Mouse (Mus musculus) liver, adult (tissue): ENCODE data around the gene Slc6a12.

Source experiments
- GATA4 ChIP-seq: IDR thresholded peaks from 2 replicates; pipeline ENCODE4 v1.6.1; 2014; ENCODE audit warnings: mild to moderate bottlenecking, low read length; ENCODE audit not compliant: insufficient replicate concordance

Gene Slc6a12

DNA sequence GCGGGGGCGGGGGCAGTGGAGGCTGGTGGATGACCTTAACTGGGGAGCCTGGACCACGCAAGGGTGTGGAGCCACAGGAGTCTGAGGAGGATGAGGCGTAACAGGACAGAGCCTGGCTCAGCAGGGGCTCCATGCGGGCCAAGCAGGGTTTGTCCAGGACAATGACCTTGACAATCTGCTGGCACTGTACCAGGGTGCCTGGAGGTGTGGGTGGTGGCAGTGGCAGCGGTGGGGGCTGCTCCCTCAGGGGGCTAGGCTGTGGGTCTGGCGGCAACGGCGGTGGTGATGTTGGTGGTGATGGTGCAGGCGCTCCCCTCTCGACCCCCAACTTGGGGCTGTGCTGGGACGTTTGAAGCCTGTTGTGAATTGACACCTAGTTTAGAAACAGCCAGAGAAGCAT, 33.3 kb downstream of the Slc6a12 start:
- TF ChIP-seq GATA4 = no peak

DNA sequence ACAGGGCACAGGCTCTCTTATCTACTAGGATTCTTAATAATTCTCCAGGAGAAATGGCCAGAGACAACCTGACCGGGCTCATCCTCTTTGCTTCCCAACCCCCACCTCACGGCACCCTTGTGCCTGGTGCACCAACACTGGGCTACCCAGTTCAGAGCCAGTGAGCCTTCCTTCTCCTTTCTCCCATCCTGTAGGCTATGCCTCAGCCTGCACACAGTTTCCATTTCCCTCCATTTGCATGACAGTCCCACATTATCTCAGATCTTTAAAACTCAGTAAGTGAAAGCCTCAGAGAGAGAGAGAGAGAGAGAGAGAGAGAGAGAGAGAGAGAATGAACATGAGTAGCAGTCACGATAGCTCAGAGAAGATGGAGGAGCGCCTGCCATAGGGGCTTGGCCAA, 35.4 kb downstream of the Slc6a12 start:
- no peak for TF ChIP-seq GATA4

DNA sequence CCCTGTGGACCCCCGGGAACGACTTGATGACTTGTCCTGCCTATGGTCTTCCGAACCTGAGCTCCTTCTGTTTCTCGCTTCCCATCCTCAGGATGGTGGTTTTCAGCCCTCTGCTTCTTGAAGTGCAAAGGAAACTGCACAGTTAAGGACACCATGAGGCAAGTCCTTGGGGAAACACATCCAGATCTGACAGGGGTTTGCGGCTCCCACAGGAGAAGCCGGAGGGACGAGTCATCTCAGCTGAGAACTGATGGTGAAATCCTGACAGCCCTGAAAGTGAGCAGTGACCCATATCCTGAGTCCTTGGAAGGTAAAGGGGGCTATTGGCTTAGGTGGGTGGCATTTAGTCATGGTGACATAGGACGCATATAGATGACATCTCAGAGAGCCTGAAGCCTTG, 37.7 kb downstream of the Slc6a12 start:
- no peak for TF ChIP-seq GATA4

DNA sequence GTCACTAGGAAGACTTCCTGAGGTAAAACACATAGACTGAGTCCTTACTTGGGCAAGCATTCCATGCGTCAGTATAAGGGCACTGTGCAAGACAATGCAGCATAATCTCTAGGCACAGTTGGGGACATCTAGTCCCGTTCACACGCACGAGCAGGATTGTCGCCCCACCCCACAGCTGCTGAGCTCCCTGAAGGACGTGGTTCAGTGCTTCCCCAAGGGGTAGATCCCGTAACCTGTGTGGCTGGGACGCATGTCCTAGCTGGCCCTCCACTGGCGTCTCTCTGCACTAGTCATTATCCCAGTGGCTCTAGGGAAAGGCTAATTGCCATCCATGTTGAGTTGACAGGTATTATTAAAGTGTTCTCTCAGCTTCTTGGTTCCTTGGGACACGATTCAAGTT, 39.2 kb downstream of the Slc6a12 start:
- TF ChIP-seq GATA4 = no peak

DNA sequence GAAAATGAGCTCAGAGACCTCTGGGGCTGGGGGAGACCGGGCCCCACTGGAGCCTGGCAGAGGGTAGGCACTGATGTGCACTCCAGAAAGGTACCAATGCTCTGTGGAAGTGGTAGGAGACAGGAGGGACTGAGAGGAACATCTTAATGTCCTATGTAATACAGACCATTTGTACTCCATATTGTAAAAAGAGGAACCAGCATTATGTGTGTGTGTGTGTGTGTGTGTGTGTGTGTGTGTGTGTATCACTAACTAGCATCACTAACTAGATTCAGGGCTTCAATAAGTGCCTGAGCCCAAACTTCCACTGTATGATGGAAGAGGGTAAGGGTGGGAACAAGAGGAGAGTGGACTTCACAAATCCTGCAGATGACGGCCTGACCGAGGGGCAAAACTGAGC, 42.5 kb downstream of the Slc6a12 start:
- TF ChIP-seq GATA4 = no peak

DNA sequence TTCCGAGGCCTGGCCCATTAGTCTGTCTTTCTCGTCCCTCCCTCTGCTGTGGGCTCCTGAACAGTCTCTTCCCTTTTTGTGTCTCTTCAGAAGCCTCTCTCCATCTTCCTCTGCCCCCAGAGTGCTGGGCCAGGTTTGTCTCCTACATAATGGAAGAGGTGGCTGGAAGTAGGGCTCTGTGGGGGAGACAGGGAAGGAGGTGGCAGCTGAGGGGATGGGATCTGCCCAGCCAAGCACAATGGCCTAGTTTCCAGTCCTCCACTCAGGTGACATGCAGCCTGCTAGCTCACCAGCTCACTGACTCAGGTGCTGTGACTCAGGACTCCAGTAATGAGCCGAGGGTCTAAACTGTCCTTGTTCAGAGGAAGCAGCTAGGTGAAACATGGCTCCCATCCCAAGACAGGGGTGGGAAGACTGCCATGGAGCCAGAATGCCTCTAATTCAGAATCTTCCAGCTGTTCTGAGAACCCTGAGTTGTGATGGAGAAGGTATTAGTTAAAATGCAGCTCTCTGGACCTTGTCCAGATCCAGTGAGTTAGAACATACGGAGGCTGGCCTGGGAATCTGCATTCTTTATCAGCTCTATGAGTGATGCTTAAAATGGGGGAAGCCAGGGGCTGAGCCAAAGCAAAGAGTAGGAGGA, 49.9 kb downstream of the Slc6a12 start:
- TF ChIP-seq GATA4 = no peak

DNA sequence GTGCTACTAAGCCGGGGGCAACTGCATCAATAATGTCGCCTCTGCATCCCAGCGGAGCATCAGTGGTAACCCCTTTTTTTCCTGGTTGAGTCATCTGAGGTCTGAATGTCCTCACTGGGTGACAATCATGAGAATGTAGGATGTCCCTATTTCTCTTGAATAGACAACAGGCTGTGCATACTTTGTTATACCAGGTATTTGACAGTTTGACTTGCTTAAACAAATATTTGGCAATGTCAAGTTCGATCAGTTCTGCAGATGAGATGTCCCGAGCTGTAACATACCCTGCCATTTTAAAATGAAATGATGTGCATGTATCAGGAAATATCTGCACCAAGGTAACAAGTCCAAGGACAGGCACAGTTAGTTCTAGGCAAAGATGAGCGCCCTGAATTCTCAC, 58.3 kb downstream of the Slc6a12 start:
- no peak for TF ChIP-seq GATA4

DNA sequence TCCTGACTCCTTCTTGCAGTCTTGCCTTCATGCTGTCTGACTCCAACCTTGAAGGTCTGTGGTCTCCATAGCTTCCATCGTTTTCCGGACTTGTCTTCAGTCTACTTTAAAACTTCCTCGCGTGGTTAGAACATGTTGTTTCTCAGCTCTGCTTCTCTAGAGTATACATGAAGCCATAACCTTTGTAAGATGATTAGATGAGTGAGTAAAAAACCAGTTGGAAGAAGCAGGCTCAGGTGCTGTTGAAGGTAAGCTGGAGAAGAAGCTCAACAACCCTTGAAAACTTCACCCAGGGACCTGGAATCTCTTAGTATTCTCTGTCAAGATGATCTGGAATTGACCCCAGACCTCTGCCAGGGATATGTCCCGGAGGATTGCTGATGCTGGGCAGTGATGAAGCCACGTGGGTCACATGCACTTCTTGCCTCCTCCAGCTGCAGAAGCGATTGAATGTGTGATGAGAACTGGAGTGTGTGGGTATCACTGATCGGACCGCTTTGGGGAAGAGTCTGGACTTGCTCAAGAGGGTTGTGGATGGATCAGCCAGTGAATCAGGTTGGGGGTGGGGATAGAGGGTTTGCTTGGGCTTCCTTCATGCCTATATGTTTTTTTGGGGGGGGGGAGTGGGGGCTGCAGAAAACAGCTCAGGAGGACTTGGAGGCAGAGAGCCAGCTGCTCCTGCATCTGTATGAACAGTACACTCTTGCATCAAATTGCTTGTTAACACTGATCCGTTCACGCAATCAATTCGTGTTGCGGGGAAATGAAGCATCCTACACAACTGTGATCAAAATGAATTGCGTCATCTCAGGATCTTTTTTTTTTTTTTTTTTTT, 59.2 kb downstream of the Slc6a12 start:
- TF ChIP-seq GATA4 = no peak

DNA sequence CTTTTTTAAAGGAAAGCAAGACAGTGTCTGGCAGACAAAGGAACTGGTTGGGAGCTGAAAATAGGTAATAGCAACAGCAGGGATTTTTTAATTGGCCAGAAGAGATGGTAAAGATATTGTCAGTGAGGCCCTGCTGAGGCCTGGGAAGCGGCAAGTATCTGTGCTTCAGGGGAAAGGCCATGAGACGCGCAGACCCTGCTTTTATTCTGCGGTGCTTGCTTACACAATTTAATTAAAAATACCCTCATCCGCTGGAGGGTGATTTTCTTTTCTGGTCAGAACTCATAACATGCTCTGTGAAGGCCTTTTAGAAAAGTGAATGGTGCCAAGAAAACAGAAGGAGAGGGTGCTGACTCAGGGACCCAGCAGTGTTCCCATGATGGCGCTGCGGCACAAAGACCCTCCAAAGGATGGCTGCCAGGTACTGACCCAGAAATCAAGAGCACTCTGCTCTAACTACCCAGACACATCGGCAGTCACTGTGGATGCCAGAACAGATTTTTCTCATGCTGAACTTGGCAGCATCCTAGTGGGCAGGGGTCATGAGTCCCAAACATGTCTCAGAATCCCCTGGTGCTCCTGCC, 59.9 kb downstream of the Slc6a12 start:
- TF ChIP-seq GATA4 = no peak

DNA sequence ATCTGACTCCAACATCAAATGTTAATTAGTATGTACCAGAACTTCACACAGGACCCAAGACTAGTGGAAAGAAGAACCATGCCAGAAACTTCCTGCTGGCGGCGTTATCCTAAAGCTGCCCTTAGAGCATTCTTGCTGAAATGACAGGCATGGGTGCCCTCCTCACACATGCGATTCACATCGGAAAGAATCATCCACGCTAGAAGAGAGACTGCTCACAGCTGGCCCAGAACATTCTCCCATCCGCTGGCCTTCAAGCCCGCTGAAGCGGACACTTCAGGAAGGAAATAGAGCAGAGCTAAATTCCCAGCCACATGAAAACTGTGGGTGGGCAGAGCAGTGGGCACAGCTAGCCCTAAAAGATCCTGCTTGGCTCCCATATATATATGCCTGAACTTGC, 62.4 kb downstream of the Slc6a12 start:
- TF ChIP-seq GATA4 = no peak

DNA sequence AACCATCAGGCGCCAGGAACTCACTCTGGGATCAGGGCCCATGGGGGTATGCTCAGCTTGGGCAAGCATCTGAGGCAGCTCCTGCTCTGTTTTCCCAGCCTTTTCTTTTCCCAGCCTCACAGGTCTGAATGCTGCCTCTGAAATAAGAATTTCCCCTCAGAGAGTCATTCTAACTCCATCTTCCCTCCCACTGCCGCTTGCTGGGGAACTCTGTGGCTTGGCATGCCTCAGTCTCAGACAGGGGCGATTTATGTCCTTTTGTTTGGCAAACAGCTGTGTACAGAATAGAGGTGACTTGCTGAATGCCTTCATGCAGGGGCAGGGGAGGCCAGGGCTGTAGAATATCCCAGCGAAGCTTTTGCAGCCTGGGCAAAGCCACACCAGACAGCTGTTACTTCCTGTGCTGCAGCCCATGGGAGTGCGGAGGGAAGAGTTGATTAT, 64.7 kb downstream of the Slc6a12 start:
- no peak for TF ChIP-seq GATA4

DNA sequence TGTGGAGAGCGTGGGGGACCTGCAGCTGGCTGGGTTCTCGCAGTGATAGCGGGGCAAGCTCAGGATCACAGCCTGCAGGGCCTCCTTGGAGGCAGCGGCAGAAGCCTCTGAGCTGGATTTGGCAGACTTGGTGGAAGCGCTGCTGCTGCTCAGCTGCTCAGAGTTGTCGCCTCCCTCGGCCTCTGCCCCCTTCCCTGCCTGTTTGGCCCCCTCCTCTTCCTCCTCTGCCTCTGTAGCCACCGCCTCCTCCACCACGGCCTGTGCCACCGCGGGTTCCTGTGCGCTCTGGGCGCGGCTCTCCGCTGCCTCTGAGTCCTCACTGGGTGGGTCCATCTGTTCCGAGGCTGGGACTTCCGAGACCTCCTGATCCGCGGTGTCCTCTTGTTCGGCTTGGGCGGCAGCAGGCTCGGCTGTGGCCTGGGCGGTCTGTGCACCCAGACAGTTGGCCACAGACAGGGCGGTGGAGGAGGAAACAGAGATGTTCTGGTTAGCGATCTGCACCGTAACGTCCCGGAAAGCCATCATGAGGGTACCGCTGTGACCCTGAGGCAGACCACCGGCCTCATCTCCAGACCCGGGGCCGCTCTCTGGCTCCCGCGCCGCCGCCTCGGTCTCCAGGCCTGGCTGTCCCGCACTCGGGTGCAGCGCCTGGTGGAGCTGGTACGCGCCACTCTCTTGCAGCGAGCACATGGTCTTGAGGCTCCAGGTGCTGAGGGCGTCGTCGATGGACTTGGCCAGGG, 69.9 kb downstream of the Slc6a12 start:
- TF ChIP-seq GATA4 = no peak
